Mouse (Mus musculus): Measurements from ENCODE around the gene Sap30. TPM values are rescaled to one million over a fixed set of nuclear protein-coding genes. Genes with fewer than 3 reads are reported as not detected.
"Not testable (repeated sequence)": the region's sequence is repeated elsewhere in the genome, so short reads cannot be mapped to it uniquely, and the experiment has no call there.

Sap30 gene
- polyA plus RNA-seq, 1 experiment from 2014 or later, result 94.5 TPM

GRCm38 (mm10) chr8:57450726-57451125 lies 36.9 kb downstream of the Sap30 start:
- Histone ChIP-seq H3K4me3 (ENCODE audit: low read depth, low read length) (no peak overlapping the region), H3K9ac (replicated peaks; ENCODE audit: low read length) (no peak overlapping the region), H3K36me3 (replicated peaks; ENCODE audit: control insufficient read depth, insufficient read depth, low read depth, low read length) (no peaks in the 10 kb centered on the region), H3K27ac (replicated peaks; ENCODE audit: low read depth, low read length) (no peak overlapping the region), H3K27me3 (ENCODE audit: control insufficient read depth, insufficient read depth, low read length) (no peaks in the 10 kb centered on the region), H3K4me2 (ENCODE audit: low read depth, low read length) (no peak overlapping the region), H3K9me3 (replicated peaks; ENCODE audit: control insufficient read depth, low read length) (no peaks in the 10 kb centered on the region), H3K4me1 (ENCODE audit: control insufficient read depth, insufficient read depth, low read length) (no peaks in the 10 kb centered on the region)
- ATAC-seq (replicated peaks; ENCODE audit: insufficient number of reproducible peaks, low FRiP score, low TSS enrichment, low read depth) (no peak), DNase-seq (ENCODE audit: low spot score) (no peak)
- WGBS, result 71% methylated on average over 7 of the region's 7 CpGs

- not testable (repeated sequence) for H3K9ac ChIP-seq (replicated peaks; ENCODE audit: low read length); H3K4me3 ChIP-seq (ENCODE audit: low read depth, low read length); H3K36me3 ChIP-seq (replicated peaks; ENCODE audit: control insufficient read depth, insufficient read depth, low read depth, low read length); H3K27ac ChIP-seq (replicated peaks; ENCODE audit: low read depth, low read length); H3K27me3 ChIP-seq (ENCODE audit: control insufficient read depth, insufficient read depth, low read length); H3K4me1 ChIP-seq (ENCODE audit: control insufficient read depth, insufficient read depth, low read length); DNase-seq (ENCODE audit: low spot score); H3K9me3 ChIP-seq (replicated peaks; ENCODE audit: control insufficient read depth, low read length); ATAC-seq (replicated peaks; ENCODE audit: insufficient number of reproducible peaks, low FRiP score, low TSS enrichment, low read depth); H3K4me2 ChIP-seq (ENCODE audit: low read depth, low read length)
- WGBS, result 91% methylated on average over 4 of the region's 5 CpGs
Measured at GRCm38 (mm10) chr8:57445901-57446300, 41.8 kb downstream of the Sap30 start.

- DNase-seq (ENCODE audit: low spot score) (no peak), ATAC-seq (replicated peaks; ENCODE audit: insufficient number of reproducible peaks, low FRiP score, low TSS enrichment, low read depth) (no peak)
- no peak overlapping the region for H3K4me3 ChIP-seq (ENCODE audit: low read depth, low read length)
- no peaks in the 10 kb centered on the region for H3K36me3 ChIP-seq (replicated peaks; ENCODE audit: control insufficient read depth, insufficient read depth, low read depth, low read length)
- no peak overlapping the region for H3K4me2 ChIP-seq (ENCODE audit: low read depth, low read length)
- no peaks in the 10 kb centered on the region for H3K4me1 ChIP-seq (ENCODE audit: control insufficient read depth, insufficient read depth, low read length)
- 74% methylated on average over 4 of the region's 4 CpGs for WGBS
- no peaks in the 10 kb centered on the region for H3K27me3 ChIP-seq (ENCODE audit: control insufficient read depth, insufficient read depth, low read length)
- H3K27ac ChIP-seq (replicated peaks; ENCODE audit: low read depth, low read length), result no peak overlapping the region
- no peak overlapping the region for H3K9ac ChIP-seq (replicated peaks; ENCODE audit: low read length)
- no peaks in the 10 kb centered on the region for H3K9me3 ChIP-seq (replicated peaks; ENCODE audit: control insufficient read depth, low read length)
Measured at GRCm38 (mm10) chr8:57443289-57443688, 44.4 kb downstream of the Sap30 start.

- no peaks in the 10 kb centered on the region for H3K4me1 ChIP-seq (ENCODE audit: control insufficient read depth, insufficient read depth, low read length)
- WGBS, result 84% methylated on average over 5 of the region's 5 CpGs
- H3K36me3 ChIP-seq (replicated peaks; ENCODE audit: control insufficient read depth, insufficient read depth, low read depth, low read length), result no peaks in the 10 kb centered on the region
- H3K4me2 ChIP-seq (ENCODE audit: low read depth, low read length), result no peak overlapping the region
- H3K9me3 ChIP-seq (replicated peaks; ENCODE audit: control insufficient read depth, low read length), result no peaks in the 10 kb centered on the region
- DNase-seq (ENCODE audit: low spot score), result no peak
- ATAC-seq (replicated peaks; ENCODE audit: insufficient number of reproducible peaks, low FRiP score, low TSS enrichment, low read depth), result no peak
- H3K27ac ChIP-seq (replicated peaks; ENCODE audit: low read depth, low read length), result no peak overlapping the region
- H3K27me3 ChIP-seq (ENCODE audit: control insufficient read depth, insufficient read depth, low read length), result no peaks in the 10 kb centered on the region
- H3K9ac ChIP-seq (replicated peaks; ENCODE audit: low read length), result no peak overlapping the region
- no peak overlapping the region for H3K4me3 ChIP-seq (ENCODE audit: low read depth, low read length)
Measured at GRCm38 (mm10) chr8:57441556-57441955, 46.1 kb downstream of the Sap30 start.

- 85% methylated on average over 4 of the region's 4 CpGs for WGBS
Measured at GRCm38 (mm10) chr8:57441131-57441530, 46.5 kb downstream of the Sap30 start.

GRCm38 (mm10) chr8:57436437-57436796 lies 51.2 kb downstream of the Sap30 start:
- WGBS, result 81% methylated on average over 9 of the region's 9 CpGs
- Histone ChIP-seq H3K9ac (replicated peaks; ENCODE audit: low read length) (no peak overlapping the region), H3K36me3 (replicated peaks; ENCODE audit: control insufficient read depth, insufficient read depth, low read depth, low read length) (no peaks in the 10 kb centered on the region), H3K27ac (replicated peaks; ENCODE audit: low read depth, low read length) (no peak overlapping the region), H3K4me1 (ENCODE audit: control insufficient read depth, insufficient read depth, low read length) (no peaks in the 10 kb centered on the region), H3K4me3 (ENCODE audit: low read depth, low read length) (no peak overlapping the region), H3K27me3 (ENCODE audit: control insufficient read depth, insufficient read depth, low read length) (no peaks in the 10 kb centered on the region), H3K4me2 (ENCODE audit: low read depth, low read length) (no peak overlapping the region), H3K9me3 (replicated peaks; ENCODE audit: control insufficient read depth, low read length) (no peaks in the 10 kb centered on the region)
- ATAC-seq (replicated peaks; ENCODE audit: insufficient number of reproducible peaks, low FRiP score, low TSS enrichment, low read depth) (no peak), DNase-seq (ENCODE audit: low spot score) (no peak)

More at GRCm38 (mm10) chr8:57441131-57441530, 46.5 kb downstream of the Sap30 start:
- Histone ChIP-seq H3K4me2 (ENCODE audit: low read depth, low read length) (no peak overlapping the region), H3K36me3 (replicated peaks; ENCODE audit: control insufficient read depth, insufficient read depth, low read depth, low read length) (no peaks in the 10 kb centered on the region), H3K9ac (replicated peaks; ENCODE audit: low read length) (no peak overlapping the region), H3K27me3 (ENCODE audit: control insufficient read depth, insufficient read depth, low read length) (no peaks in the 10 kb centered on the region), H3K4me1 (ENCODE audit: control insufficient read depth, insufficient read depth, low read length) (no peaks in the 10 kb centered on the region), H3K4me3 (ENCODE audit: low read depth, low read length) (no peak overlapping the region), H3K27ac (replicated peaks; ENCODE audit: low read depth, low read length) (no peak overlapping the region), H3K9me3 (replicated peaks; ENCODE audit: control insufficient read depth, low read length) (no peaks in the 10 kb centered on the region)
- ATAC-seq (replicated peaks; ENCODE audit: insufficient number of reproducible peaks, low FRiP score, low TSS enrichment, low read depth) (no peak), DNase-seq (ENCODE audit: low spot score) (no peak)

- Histone ChIP-seq H3K4me3 (ENCODE audit: low read depth, low read length) (no peak overlapping the region), H3K4me2 (ENCODE audit: low read depth, low read length) (no peak overlapping the region), H3K27me3 (ENCODE audit: control insufficient read depth, insufficient read depth, low read length) (no peaks in the 10 kb centered on the region), H3K27ac (replicated peaks; ENCODE audit: low read depth, low read length) (no peak overlapping the region), H3K9ac (replicated peaks; ENCODE audit: low read length) (no peak overlapping the region), H3K9me3 (replicated peaks; ENCODE audit: control insufficient read depth, low read length) (no peaks in the 10 kb centered on the region), H3K36me3 (replicated peaks; ENCODE audit: control insufficient read depth, insufficient read depth, low read depth, low read length) (no peaks in the 10 kb centered on the region), H3K4me1 (ENCODE audit: control insufficient read depth, insufficient read depth, low read length) (no peaks in the 10 kb centered on the region)
- no peak for DNase-seq (ENCODE audit: low spot score)
- WGBS, result 66% methylated on average over 18 of the region's 18 CpGs
- ATAC-seq (replicated peaks; ENCODE audit: insufficient number of reproducible peaks, low FRiP score, low TSS enrichment, low read depth), result no peak
Measured at GRCm38 (mm10) chr8:57435768-57436436, 51.8 kb downstream of the Sap30 start.

- no peak overlapping the region for H3K27ac ChIP-seq (replicated peaks; ENCODE audit: low read depth, low read length)
Measured at GRCm38 (mm10) chr8:57432802-57433201, 54.9 kb downstream of the Sap30 start.

More at GRCm38 (mm10) chr8:57432802-57433201, 54.9 kb downstream of the Sap30 start:
- no peaks in the 10 kb centered on the region for H3K36me3 ChIP-seq (replicated peaks; ENCODE audit: control insufficient read depth, insufficient read depth, low read depth, low read length)
- H3K9ac ChIP-seq (replicated peaks; ENCODE audit: low read length), result no peak overlapping the region
- WGBS, result 88% methylated on average over 5 of the region's 5 CpGs
- ATAC-seq (replicated peaks; ENCODE audit: insufficient number of reproducible peaks, low FRiP score, low TSS enrichment, low read depth), result no peak
- no peaks in the 10 kb centered on the region for H3K4me1 ChIP-seq (ENCODE audit: control insufficient read depth, insufficient read depth, low read length)
- H3K4me2 ChIP-seq (ENCODE audit: low read depth, low read length), result no peak overlapping the region
- no peak overlapping the region for H3K4me3 ChIP-seq (ENCODE audit: low read depth, low read length)
- H3K27me3 ChIP-seq (ENCODE audit: control insufficient read depth, insufficient read depth, low read length), result no peaks in the 10 kb centered on the region
- no peak for DNase-seq (ENCODE audit: low spot score)
- H3K9me3 ChIP-seq (replicated peaks; ENCODE audit: control insufficient read depth, low read length), result no peaks in the 10 kb centered on the region
